13 mouse cellular contexts compared by ENCODE assay signal in genomic region chr8:106674894-106675293, GRCm38 (mm10). TPM values are rescaled to one million over a fixed set of nuclear protein-coding genes. Genes with fewer than 3 reads are reported as not detected.
DNase-seq lines count a peak whose midpoint lies in the region; ATAC-seq and TF ChIP-seq lines count a peak whose summit lies in the region.
"Had no signal": no experiment of that assay in that cellular context is flagged by ENCODE, and none has a peak within 500 bp of the region (broad histone marks: within the 10 kb centered on the region; RNA-seq: fewer than 3 reads in every experiment).

No protein-coding gene starts in this region.

- no peaks in the 10 kb centered on the region for H3K36me3 ChIP-seq in hindbrain, embryonic 11.5 days (ENCODE audit: control insufficient read depth, insufficient read depth, low read length)
- H3K36me3 ChIP-seq in hindbrain, embryonic 16.5 days (ENCODE audit: control insufficient read depth, insufficient read depth, low read length) = no peaks in the 10 kb centered on the region
- H3K36me3 ChIP-seq: heart, embryonic 13.5 days; midbrain, embryonic 15.5 days had no signal

- H3K4me1 ChIP-seq in hindbrain, embryonic 11.5 days (replicated peaks; ENCODE audit: control insufficient read depth, insufficient read depth, low read length) = no peaks in the 10 kb centered on the region
- H3K4me1 ChIP-seq in hindbrain, embryonic 16.5 days (ENCODE audit: control insufficient read depth, insufficient read depth, low read depth, low read length) = no peaks in the 10 kb centered on the region
- H3K4me1 ChIP-seq: heart, embryonic 13.5 days; midbrain, embryonic 15.5 days had no signal

- no peak for ATAC-seq in hindbrain, embryonic 11.5 days (ENCODE audit: low FRiP score)
- ATAC-seq in hindbrain, embryonic 16.5 days = no peak
- ATAC-seq: midbrain, embryonic 15.5 days had no signal

- peak; percentile 14; the same call in 1 of the 2 replicates for TF ChIP-seq CTCF in brain, embryonic 14.5 days (IDR thresholded peaks at IDR 0.05; ENCODE audit: borderline replicate concordance, extremely low read depth, insufficient read depth, insufficient read length)

- no peak overlapping the region for H3K4me2 ChIP-seq in hindbrain, embryonic 11.5 days (replicated peaks; ENCODE audit: low read depth, low read length)
- no peak overlapping the region for H3K4me2 ChIP-seq in hindbrain, embryonic 16.5 days (ENCODE audit: low read length)
- H3K4me2 ChIP-seq: heart, embryonic 13.5 days; midbrain, embryonic 15.5 days had no signal

- H3K4me3 ChIP-seq in hindbrain, embryonic 11.5 days (ENCODE audit: low read depth, low read length) = no peak overlapping the region
- H3K4me3 ChIP-seq in hindbrain, embryonic 16.5 days (ENCODE audit: low read length) = no peak overlapping the region
- H3K4me3 ChIP-seq: heart, embryonic 13.5 days; midbrain, embryonic 15.5 days had no signal

- no peaks in the 10 kb centered on the region for H3K9me3 ChIP-seq in hindbrain, embryonic 11.5 days (ENCODE audit: control insufficient read depth, low read length)
- no peaks in the 10 kb centered on the region for H3K9me3 ChIP-seq in hindbrain, embryonic 16.5 days (ENCODE audit: control insufficient read depth, low read length)
- H3K9me3 ChIP-seq: heart, embryonic 13.5 days; midbrain, embryonic 15.5 days had no signal

- no peak overlapping the region for H3K9ac ChIP-seq in hindbrain, embryonic 11.5 days (ENCODE audit: low read depth, low read length)
- H3K9ac ChIP-seq in hindbrain, embryonic 16.5 days (ENCODE audit: low read depth, low read length) = no peak overlapping the region
- H3K9ac ChIP-seq: heart, embryonic 13.5 days; midbrain, embryonic 15.5 days had no signal

- peak; percentile 9 for DNase-seq in hindbrain, embryonic 11.5 days (ENCODE audit: low spot score)
- DNase-seq in thymus, postnatal 14 days = peak; percentile 15
- no peak for DNase-seq in thymus, adult 18-20 months
- no peak for DNase-seq in brain, embryonic 14.5 days (ENCODE audit: low read depth)
- peak; percentile 22 for DNase-seq in retina, postnatal 1 day
- DNase-seq in left cerebral cortex, postnatal 10 days (ENCODE audit: extremely low spot score in 1 of 2, low spot score in 2 of 2) = no peak
- DNase-seq in spleen, postnatal 10 days (ENCODE audit: low spot score in 2 of 2) = no peak
- DNase-seq: cerebellum, adult 18-20 months; kidney, adult 8-10 months; left cerebral cortex, postnatal 4 days had no signal

- 82% methylated on average over 8 of the region's 8 CpGs for WGBS in hindbrain, embryonic 11.5 days
- 69% methylated on average over 8 of the region's 8 CpGs for WGBS in hindbrain, embryonic 16.5 days

- no peaks in the 10 kb centered on the region for H3K27me3 ChIP-seq in hindbrain, embryonic 11.5 days (ENCODE audit: control insufficient read depth, insufficient read depth, low read length)
- H3K27me3 ChIP-seq in hindbrain, embryonic 16.5 days (replicated peaks; ENCODE audit: control insufficient read depth, insufficient read depth, low read length) = no peaks in the 10 kb centered on the region
- H3K27me3 ChIP-seq: heart, embryonic 13.5 days; midbrain, embryonic 15.5 days had no signal

- intact Hi-C loops in left cerebral cortex, postnatal 10 days (cut with DNase I) = no loop called here

- TF ChIP-seq POLR2A in brain, embryonic 14.5 days (IDR thresholded peaks at IDR 0.05; ENCODE audit: borderline replicate concordance, extremely low read depth, insufficient read depth, insufficient read length, poor library complexity, severe bottlenecking) = no peak

- no peak overlapping the region for H3K27ac ChIP-seq in hindbrain, embryonic 11.5 days (ENCODE audit: low read depth, low read length)
- H3K27ac ChIP-seq in hindbrain, embryonic 16.5 days (ENCODE audit: low read depth, low read length) = no peak overlapping the region
- H3K27ac ChIP-seq: heart, embryonic 13.5 days; midbrain, embryonic 15.5 days had no signal

RNA-seq across cellular contexts. Expression of gene Tango6, which starts 8.0 kb away (rescaled TPM):
- 6.2 and 7.2 TPM in 2 replicates for polyA plus RNA-seq in hindbrain, embryonic 11.5 days (2014; fragmentation: Nextera tagmentation; extraction: Ambion mirVana)
- polyA plus RNA-seq in hindbrain, embryonic 16.5 days (2015; fragmentation: Nextera tagmentation; extraction: Ambion mirVana) = 5.5 and 5.9 TPM in 2 replicates
- 3.8 and 5.2 TPM in 2 replicates for polyA plus RNA-seq in brain, embryonic 14.5 days (2012; rRNA removed)
- 1 to 10 TPM; 6.1 to 6.8 TPM for total RNA-seq in left cerebral cortex, postnatal 10 days (2021)

Comparison
In these comparisons a context has a peak if more than half of its experiments do, and no peak if none do; other contexts are left out.
1. DNase-seq: peak in hindbrain, embryonic 11.5 days (single experiment), thymus, postnatal 14 days (single experiment) and retina, postnatal 1 day (single experiment); none in thymus, adult 18-20 months (0 of 2), brain, embryonic 14.5 days (single experiment), left cerebral cortex, postnatal 10 days (0 of 2) and spleen, postnatal 10 days (0 of 2).